Mouse (Mus musculus) lung, embryonic 16.5 days (tissue): ENCODE measurements at regions not wholly inside any gene's neighbourhood (a gene's known extent, or its start where the extent isn't known, plus 50 kb on each side); places are given as distances from the start of the nearest gene placed in this dataset.

Experiments
- ATAC-seq: fragments of 200-750 bp; cut with Nextera tagmentation; 2 replicates; pipeline ENCODE4 v1.8.0; 2017; ENCODE audit warnings: low read depth, mild to moderate bottlenecking, moderate library complexity
- H3K27ac ChIP-seq: fragments of 300-500 bp; sonication (generic); 2 replicates; pipeline ENCODE4 v1.5.1; 2014; ENCODE audit warnings: mild to moderate bottlenecking, control low read depth, low read length
- H3K27me3 ChIP-seq: fragments of 300-500 bp; sonication (generic); 2 replicates; pipeline ENCODE4 v1.6.1; 2014; ENCODE audit warnings: low read depth, low read length, mixed read lengths; ENCODE audit not compliant: control insufficient read depth, insufficient read depth
- H3K36me3 ChIP-seq: fragments of 300-500 bp; sonication (generic); 2 replicates; pipeline ENCODE4 v1.6.1; 2014; ENCODE audit warnings: low read length; ENCODE audit not compliant: control insufficient read depth, insufficient read depth
- H3K4me1 ChIP-seq: fragments of 300-500 bp; sonication (generic); replicated peaks from 2 replicates; pipeline ENCODE4 v1.6.1; 2014; ENCODE audit warnings: low read length, mixed read lengths; ENCODE audit not compliant: control insufficient read depth, insufficient read depth
- H3K4me2 ChIP-seq: fragments of 300-500 bp; sonication (generic); 2 replicates; pipeline ENCODE4 v1.6.1; 2014; ENCODE audit warnings: low read depth, low read length, control low read depth
- H3K4me3 ChIP-seq: fragments of 300-500 bp; sonication (generic); 2 replicates; pipeline ENCODE4 v1.5.1; 2014; ENCODE audit warnings: mild to moderate bottlenecking, low read length, control low read depth
- H3K9ac ChIP-seq: fragments of 300-500 bp; sonication (generic); 2 replicates; pipeline ENCODE4 v1.6.1; 2014; ENCODE audit warnings: low read length, control low read depth
- H3K9me3 ChIP-seq: fragments of 300-500 bp; sonication (generic); 2 replicates; pipeline ENCODE4 v1.6.1; 2016; ENCODE audit warnings: low read length; ENCODE audit not compliant: control insufficient read depth
- WGBS: fragments of 180-500 bp; shearing (Covaris S2); extraction: QIAGEN DNeasy Blood & Tissue Kit; methylation state at CpG from one replicate; pipeline ENCODE4 v1.1.7; 2014; 5-methylcytosine and 5-hydroxymethylcytosine counted together

GRCm38 (mm10) chr11:19849347-19849811 is 74.8 kb upstream of the Spred2 start:
- H3K4me1 ChIP-seq, result peaks cover 13% of the 10 kb centered on the region
- no peaks in the 10 kb centered on the region for H3K27me3 ChIP-seq
- H3K36me3 ChIP-seq, result no peaks in the 10 kb centered on the region
- no peak overlapping the region for H3K4me2 ChIP-seq
- H3K27ac ChIP-seq, result peak overlapping the region; percentile 38
- WGBS, result 32% methylated on average over 4 of the region's 4 CpGs
- H3K4me3 ChIP-seq, result no peak overlapping the region
- peak overlapping the region; percentile 39; the same call in 1 of the 2 replicates for H3K9ac ChIP-seq
- ATAC-seq, result peak; percentile 55
- H3K9me3 ChIP-seq, result no peaks in the 10 kb centered on the region

- H3K4me1 ChIP-seq, result peaks cover 13% of the 10 kb centered on the region
- no peak overlapping the region for H3K4me3 ChIP-seq
- no peaks in the 10 kb centered on the region for H3K36me3 ChIP-seq
- peak overlapping the region; percentile 38 for H3K27ac ChIP-seq
- 87% methylated on average over 2 of the region's 3 CpGs for WGBS
- no peak overlapping the region for H3K4me2 ChIP-seq
- no peaks in the 10 kb centered on the region for H3K9me3 ChIP-seq
- peak; percentile 68 for ATAC-seq
- no peak overlapping the region for H3K9ac ChIP-seq
- H3K27me3 ChIP-seq, result no peaks in the 10 kb centered on the region
Measured at GRCm38 (mm10) chr11:19849844-19850420, 74.2 kb upstream of the Spred2 start.

- no peak overlapping the region for H3K9ac ChIP-seq
- no peaks in the 10 kb centered on the region for H3K27me3 ChIP-seq
- H3K36me3 ChIP-seq, result no peaks in the 10 kb centered on the region
- H3K4me3 ChIP-seq, result no peak overlapping the region
- peaks cover 13% of the 10 kb centered on the region for H3K4me1 ChIP-seq
- ATAC-seq, result no peak
- H3K27ac ChIP-seq, result no peak overlapping the region
- WGBS, result 10% methylated on average over 6 of the region's 6 CpGs
- H3K4me2 ChIP-seq, result no peak overlapping the region
- no peaks in the 10 kb centered on the region for H3K9me3 ChIP-seq
Measured at GRCm38 (mm10) chr11:19851022-19851615, 73.1 kb upstream of the Spred2 start.

- WGBS, result 79% methylated on average over 4 of the region's 4 CpGs
- Histone ChIP-seq H3K27me3 (no peaks in the 10 kb centered on the region), H3K27ac (no peak overlapping the region), H3K36me3 (no peaks in the 10 kb centered on the region), H3K9ac (no peak overlapping the region), H3K4me1 (no peaks in the 10 kb centered on the region), H3K4me2 (no peak overlapping the region), H3K4me3 (no peak overlapping the region), H3K9me3 (no peaks in the 10 kb centered on the region)
- ATAC-seq, result no peak
Measured at GRCm38 (mm10) chr11:19861596-19861995, 62.6 kb upstream of the Spred2 start.

GRCm38 (mm10) chr11:19863327-19863726 is 60.8 kb upstream of the Spred2 start:
- H3K27ac ChIP-seq, result no peak overlapping the region
- 81% methylated on average over 3 of the region's 3 CpGs for WGBS
- H3K4me2 ChIP-seq, result no peak overlapping the region
- no peak overlapping the region for H3K4me3 ChIP-seq
- no peak for ATAC-seq
- H3K36me3 ChIP-seq, result no peaks in the 10 kb centered on the region
- H3K9me3 ChIP-seq, result no peaks in the 10 kb centered on the region
- H3K27me3 ChIP-seq, result no peaks in the 10 kb centered on the region
- no peaks in the 10 kb centered on the region for H3K4me1 ChIP-seq
- H3K9ac ChIP-seq, result no peak overlapping the region

- H3K9ac ChIP-seq, result no peak overlapping the region
- H3K27ac ChIP-seq, result no peak overlapping the region
- ATAC-seq, result no peak
- no peaks in the 10 kb centered on the region for H3K9me3 ChIP-seq
- H3K4me1 ChIP-seq, result no peaks in the 10 kb centered on the region
- no peak overlapping the region for H3K4me3 ChIP-seq
- H3K4me2 ChIP-seq, result no peak overlapping the region
- H3K36me3 ChIP-seq, result no peaks in the 10 kb centered on the region
- H3K27me3 ChIP-seq, result no peaks in the 10 kb centered on the region
- WGBS, result 30% methylated on average over 2 of the region's 2 CpGs
Measured at GRCm38 (mm10) chr11:19866262-19866661, 57.9 kb upstream of the Spred2 start.

- H3K27ac ChIP-seq, result no peak overlapping the region
- no peaks in the 10 kb centered on the region for H3K36me3 ChIP-seq
- H3K4me3 ChIP-seq, result no peak overlapping the region
- no peak overlapping the region for H3K9ac ChIP-seq
- WGBS, result 72% methylated on average over 3 of the region's 3 CpGs
- no peaks in the 10 kb centered on the region for H3K27me3 ChIP-seq
- no peak overlapping the region for H3K4me2 ChIP-seq
- H3K9me3 ChIP-seq, result no peaks in the 10 kb centered on the region
- no peaks in the 10 kb centered on the region for H3K4me1 ChIP-seq
- ATAC-seq, result no peak
Measured at GRCm38 (mm10) chr11:19869671-19870070, 54.5 kb upstream of the Spred2 start.

- H3K9me3 ChIP-seq, result no peaks in the 10 kb centered on the region
- ATAC-seq, result no peak
- 71% methylated on average over 7 of the region's 7 CpGs for WGBS
- no peaks in the 10 kb centered on the region for H3K36me3 ChIP-seq
- no peak overlapping the region for H3K9ac ChIP-seq
- H3K4me2 ChIP-seq, result no peak overlapping the region
- H3K27ac ChIP-seq, result no peak overlapping the region
- no peaks in the 10 kb centered on the region for H3K27me3 ChIP-seq
- H3K4me3 ChIP-seq, result no peak overlapping the region
- no peaks in the 10 kb centered on the region for H3K4me1 ChIP-seq
Measured at GRCm38 (mm10) chr11:19870136-19870535, 54.0 kb upstream of the Spred2 start.

GRCm38 (mm10) chr11:19873796-19874195 is 50.4 kb upstream of the Spred2 start:
- H3K4me2 ChIP-seq, result no peak overlapping the region
- H3K4me3 ChIP-seq, result no peak overlapping the region
- no peak overlapping the region for H3K9ac ChIP-seq
- ATAC-seq, result no peak
- no peaks in the 10 kb centered on the region for H3K4me1 ChIP-seq
- H3K27me3 ChIP-seq, result no peaks in the 10 kb centered on the region
- no peak overlapping the region for H3K27ac ChIP-seq
- H3K9me3 ChIP-seq, result no peaks in the 10 kb centered on the region
- no peaks in the 10 kb centered on the region for H3K36me3 ChIP-seq
- WGBS, result 82% methylated on average over 6 of the region's 6 CpGs
